Mouse (Mus musculus) E14TG2a.4 (cell line): ENCODE data around the gene 2310009B15Rik.
"Not testable (repeated sequence)": the region's sequence is repeated elsewhere in the genome, so short reads cannot be mapped to it uniquely, and the experiment has no call there.

Source experiments
- H3K27me3 ChIP-seq: 2 replicates; pipeline ENCODE4 v1.6.1; 2014; ENCODE audit warnings: low read length, control low read depth; ENCODE audit not compliant: insufficient read depth
- H3K36me3 ChIP-seq: 2 replicates; pipeline ENCODE4 v1.6.1; 2014; ENCODE audit warnings: low read length, control low read depth; ENCODE audit not compliant: insufficient read depth
- H3K4me1 ChIP-seq: replicated peaks from 2 replicates; pipeline ENCODE4 v1.6.1; 2014; ENCODE audit warnings: low read depth, low read length, control low read depth
- H3K4me3 ChIP-seq: replicated peaks from 2 replicates; pipeline ENCODE4 v1.5.1; 2014; ENCODE audit warnings: mild to moderate bottlenecking, low read length
- H3K9me3 ChIP-seq: 2 replicates; pipeline ENCODE4 v1.6.1; 2014; ENCODE audit warnings: low read length, control low read depth
- CTCF ChIP-seq: conservative IDR thresholded peaks from 2 replicates; pipeline ENCODE4 v1.5.1; 2014; ENCODE audit warnings: low read length
- NANOG ChIP-seq: IDR thresholded peaks from 2 replicates; pipeline ENCODE4 v1.6.1; 2014; ENCODE audit warnings: borderline replicate concordance, low read length, mixed read lengths
- POU5F1 ChIP-seq: IDR thresholded peaks from 2 replicates; pipeline ENCODE4 v1.6.1; 2014; ENCODE audit warnings: low read length, borderline replicate concordance

Gene 2310009B15Rik

GRCm38 (mm10) chr1:138856101-138856950, at the start of gene 2310009B15Rik:
Gene 2310009B15Rik (minus strand): TSS chr1:138856852.
- H3K9me3 ChIP-seq, H3K36me3 ChIP-seq: not testable (repeated sequence)
- Histone ChIP-seq H3K27me3 (peaks cover 14% of the 10 kb centered on the region), H3K4me1 (peaks cover 13% of the 10 kb centered on the region), H3K4me3 (peak within 1 kb of the TSS; percentile 73)

GRCm38 (mm10) chr1:138906256-138906655, 49.6 kb upstream of the 2310009B15Rik start:
- Histone ChIP-seq H3K9me3 (peaks cover 6% of the 10 kb centered on the region; the same call in 1 of the 2 replicates), H3K4me3 (no peak overlapping the region), H3K27me3 (no peaks in the 10 kb centered on the region), H3K4me1 (peaks cover 16% of the 10 kb centered on the region; the same call in 1 of the 2 replicates), H3K36me3 (0 out of 2 replicates have a peak, but pooled peaks cover 2% of the 10 kb centered on the region)
- no peak for TF ChIP-seq POU5F1
- no peak for TF ChIP-seq CTCF
- no peak for TF ChIP-seq NANOG

- H3K36me3 ChIP-seq = 0 out of 2 replicates have a peak, but pooled peaks cover 2% of the 10 kb centered on the region
- H3K27me3 ChIP-seq = no peaks in the 10 kb centered on the region
- peaks cover 16% of the 10 kb centered on the region; the same call in 1 of the 2 replicates for H3K4me1 ChIP-seq
- TF ChIP-seq CTCF (no peak), NANOG (no peak), POU5F1 (no peak)
- H3K9me3 ChIP-seq = peaks cover 6% of the 10 kb centered on the region; the same call in 1 of the 2 replicates
- H3K4me3 ChIP-seq = no peak overlapping the region
These were observed 48.6 kb upstream of the 2310009B15Rik start for GRCm38 (mm10) chr1:138905092-138905765.

- Histone ChIP-seq H3K27me3 (no peaks in the 10 kb centered on the region), H3K4me1 (peaks cover 16% of the 10 kb centered on the region; the same call in 1 of the 2 replicates), H3K9me3 (peaks cover 6% of the 10 kb centered on the region; the same call in 1 of the 2 replicates), H3K4me3 (no peak overlapping the region), H3K36me3 (0 out of 2 replicates have a peak, but pooled peaks cover 2% of the 10 kb centered on the region)
- no peak for TF ChIP-seq CTCF
- no peak for TF ChIP-seq POU5F1
- TF ChIP-seq NANOG = no peak
These were observed 47.2 kb upstream of the 2310009B15Rik start for GRCm38 (mm10) chr1:138903894-138904293.

GRCm38 (mm10) chr1:138901431-138902117, 44.9 kb upstream of the 2310009B15Rik start:
- no peak for TF ChIP-seq NANOG
- TF ChIP-seq POU5F1 = no peak
- no peak for TF ChIP-seq CTCF
- H3K4me1 ChIP-seq = peaks cover 16% of the 10 kb centered on the region; the same call in 1 of the 2 replicates
- H3K27me3 ChIP-seq = no peaks in the 10 kb centered on the region
- H3K9me3 ChIP-seq = peaks cover 6% of the 10 kb centered on the region; the same call in 1 of the 2 replicates
- 0 out of 2 replicates have a peak, but pooled peaks cover 2% of the 10 kb centered on the region for H3K36me3 ChIP-seq
- H3K4me3 ChIP-seq = 0 out of 2 replicates have a peak overlapping the region, but pooled peaks have one; percentile 13

GRCm38 (mm10) chr1:138896088-138896487, 39.4 kb upstream of the 2310009B15Rik start:
- Histone ChIP-seq H3K9me3 (no peaks in the 10 kb centered on the region), H3K4me3 (no peak overlapping the region), H3K27me3 (no peaks in the 10 kb centered on the region), H3K4me1 (no peaks in the 10 kb centered on the region), H3K36me3 (no peaks in the 10 kb centered on the region)
- no peak for TF ChIP-seq POU5F1
- TF ChIP-seq NANOG = no peak
- no peak for TF ChIP-seq CTCF

GRCm38 (mm10) chr1:138877470-138878254, 21.0 kb upstream of the 2310009B15Rik start:
- Histone ChIP-seq H3K4me1 (0 out of 2 replicates have a peak, but pooled peaks cover 3% of the 10 kb centered on the region), H3K36me3 (no peaks in the 10 kb centered on the region), H3K4me3 (no peak overlapping the region), H3K9me3 (peaks cover 15% of the 10 kb centered on the region), H3K27me3 (no peaks in the 10 kb centered on the region)
- TF ChIP-seq POU5F1 (no peak), NANOG (no peak), CTCF (no peak)
